Mouse (Mus musculus) lung, embryonic 14.5 days (tissue): ENCODE measurements at regions not wholly inside any gene's neighbourhood (a gene's known extent, or its start where the extent isn't known, plus 50 kb on each side); places are given as distances from the start of the nearest gene placed in this dataset.

Experiments
- ATAC-seq: fragments of 200-750 bp; cut with Nextera tagmentation; 2 replicates; pipeline ENCODE4 v1.8.0; 2017; ENCODE audit warnings: mild to moderate bottlenecking, moderate TSS enrichment, moderate library complexity; ENCODE audit not compliant: insufficient read depth
- DNase-seq: peaks from one replicate; pipeline ENCODE4 v3.0.0-alpha.2; 2015
- H3K27ac ChIP-seq: fragments of 300-500 bp; sonication (generic); 2 replicates; pipeline ENCODE4 v1.5.1; 2014; ENCODE audit warnings: low read depth, mild to moderate bottlenecking, moderate library complexity
- H3K27me3 ChIP-seq: fragments of 300-500 bp; sonication (generic); 2 replicates; pipeline ENCODE4 v1.6.1; 2014; ENCODE audit warnings: low read length, control low read depth; ENCODE audit not compliant: insufficient read depth
- H3K36me3 ChIP-seq: fragments of 300-500 bp; sonication (generic); 2 replicates; pipeline ENCODE4 v1.6.1; 2014; ENCODE audit warnings: control low read depth; ENCODE audit not compliant: insufficient read depth
- H3K4me1 ChIP-seq: fragments of 300-500 bp; sonication (generic); 2 replicates; pipeline ENCODE4 v1.6.1; 2014; ENCODE audit warnings: antibody characterized with exemption, control low read depth; ENCODE audit not compliant: insufficient read depth
- H3K4me2 ChIP-seq: fragments of 300-500 bp; sonication (generic); 2 replicates; pipeline ENCODE4 v1.6.1; 2014; ENCODE audit warnings: mild to moderate bottlenecking
- H3K4me3 ChIP-seq: fragments of 300-500 bp; sonication (generic); 2 replicates; pipeline ENCODE4 v1.5.1; 2014; ENCODE audit warnings: low read depth, low read length
- H3K9ac ChIP-seq: fragments of 300-500 bp; sonication (generic); 2 replicates; pipeline ENCODE4 v1.6.1; 2014
- H3K9me3 ChIP-seq: fragments of 300-500 bp; sonication (generic); 2 replicates; pipeline ENCODE4 v1.6.1; 2016; ENCODE audit warnings: low read depth, low read length, control low read depth
- CTCF ChIP-seq: IDR thresholded peaks from 2 replicates; pipeline ENCODE4 v1.5.1; 2016; ENCODE audit warnings: antibody characterized with exemption, low read depth
- WGBS: fragments of 180-500 bp; shearing (Covaris S2); extraction: QIAGEN DNeasy Blood & Tissue Kit; methylation state at CpG from one replicate; pipeline ENCODE4 v1.1.7; 2014; 5-methylcytosine and 5-hydroxymethylcytosine counted together

- WGBS = 75% methylated on average over 2 of the region's 2 CpGs
- Histone ChIP-seq H3K27ac (no peak overlapping the region), H3K9me3 (no peaks in the 10 kb centered on the region), H3K36me3 (no peaks in the 10 kb centered on the region), H3K4me2 (no peak overlapping the region), H3K27me3 (no peaks in the 10 kb centered on the region), H3K4me3 (no peak overlapping the region), H3K9ac (no peak overlapping the region), H3K4me1 (no peaks in the 10 kb centered on the region)
- DNase-seq (no peak), ATAC-seq (no peak)
- no peak for TF ChIP-seq CTCF
Measured at GRCm38 (mm10) chr11:71658346-71658745, 91.4 kb upstream of the Wscd1 start.

DNA sequence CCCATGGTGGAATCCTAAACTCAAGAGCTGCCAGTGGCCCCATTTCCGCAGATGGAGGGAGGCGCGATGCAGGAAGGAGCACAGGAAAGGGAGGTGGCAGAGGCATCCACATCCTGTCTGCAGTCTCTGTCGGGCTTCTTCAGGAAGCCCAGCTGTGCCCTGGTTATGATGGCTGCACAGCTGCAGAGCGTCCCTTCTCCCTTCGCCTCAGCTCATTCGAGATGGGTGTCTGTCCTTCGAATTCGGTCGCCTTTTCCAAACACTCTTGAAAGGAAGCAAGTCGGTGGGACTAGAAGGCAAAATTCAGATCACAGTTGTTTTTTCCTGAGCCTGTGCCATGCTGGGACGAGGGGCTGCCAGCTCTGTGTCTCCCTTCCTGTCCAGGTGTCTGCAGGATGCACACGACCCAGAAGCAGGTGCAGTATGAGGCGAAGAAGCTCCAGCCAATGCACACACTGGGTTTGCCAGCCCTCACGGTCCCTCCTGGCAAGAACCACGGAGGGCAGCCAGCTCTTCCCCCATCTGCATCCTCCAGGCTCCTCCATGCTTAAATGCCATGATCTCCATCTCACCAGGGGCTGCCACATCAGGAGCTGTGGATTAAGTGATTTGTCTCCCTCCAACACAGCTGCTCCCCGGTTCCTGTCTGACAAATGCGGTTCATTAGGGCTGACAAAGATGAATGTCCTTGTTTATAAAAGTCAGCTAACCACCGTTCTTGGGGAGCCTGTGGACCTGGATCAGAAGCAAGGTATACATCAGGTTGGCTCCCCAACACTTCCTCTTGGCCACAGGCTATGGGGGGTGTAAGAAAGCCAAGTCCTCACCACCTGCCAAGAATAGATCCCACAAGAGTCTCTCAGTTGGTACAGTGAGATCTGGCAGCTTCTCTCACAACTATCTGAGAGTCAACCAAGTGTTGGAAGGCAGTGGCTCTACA lies 79.3 kb upstream of the Wscd1 start:
- ATAC-seq (no peak), DNase-seq (peak; percentile 39)
- TF ChIP-seq CTCF = no peak
- Histone ChIP-seq H3K4me1 (no peaks in the 10 kb centered on the region), H3K4me3 (no peak overlapping the region), H3K27me3 (no peaks in the 10 kb centered on the region), H3K36me3 (no peaks in the 10 kb centered on the region), H3K9me3 (no peaks in the 10 kb centered on the region), H3K9ac (no peak overlapping the region), H3K27ac (no peak overlapping the region), H3K4me2 (no peak overlapping the region)
- 49% methylated on average over 19 of the region's 19 CpGs for WGBS

- DNase-seq = no peak
- no peak overlapping the region for H3K27ac ChIP-seq
- no peaks in the 10 kb centered on the region for H3K36me3 ChIP-seq
- no peak for TF ChIP-seq CTCF
- H3K9ac ChIP-seq = no peak overlapping the region
- no peaks in the 10 kb centered on the region for H3K9me3 ChIP-seq
- 26% methylated on average over 8 of the region's 8 CpGs for WGBS
- H3K4me2 ChIP-seq = no peak overlapping the region
- ATAC-seq = no peak
- no peaks in the 10 kb centered on the region for H3K4me1 ChIP-seq
- H3K4me3 ChIP-seq = no peak overlapping the region
- H3K27me3 ChIP-seq = no peaks in the 10 kb centered on the region
Measured at GRCm38 (mm10) chr11:71672171-71673050, 77.3 kb upstream of the Wscd1 start.

- ATAC-seq (no peak), DNase-seq (peak; percentile 41)
- TF ChIP-seq CTCF = peak; percentile 52
Measured at GRCm38 (mm10) chr11:71674319-71674718, 75.4 kb upstream of the Wscd1 start.

GRCm38 (mm10) chr11:71675714-71676313 lies 73.9 kb upstream of the Wscd1 start:
- Histone ChIP-seq H3K27me3 (no peaks in the 10 kb centered on the region), H3K36me3 (no peaks in the 10 kb centered on the region), H3K9me3 (no peaks in the 10 kb centered on the region), H3K4me1 (no peaks in the 10 kb centered on the region), H3K4me2 (no peak overlapping the region), H3K9ac (no peak overlapping the region), H3K27ac (no peak overlapping the region), H3K4me3 (no peak overlapping the region)
- ATAC-seq (no peak), DNase-seq (no peak)
- no peak for TF ChIP-seq CTCF
- 52% methylated on average over 3 of the region's 3 CpGs for WGBS

More at GRCm38 (mm10) chr11:71674319-71674718, 75.4 kb upstream of the Wscd1 start:
- Histone ChIP-seq H3K4me3 (no peak overlapping the region), H3K27me3 (no peaks in the 10 kb centered on the region), H3K4me1 (no peaks in the 10 kb centered on the region), H3K9me3 (no peaks in the 10 kb centered on the region), H3K9ac (no peak overlapping the region), H3K36me3 (no peaks in the 10 kb centered on the region), H3K4me2 (no peak overlapping the region), H3K27ac (no peak overlapping the region)
- 41% methylated on average over 5 of the region's 5 CpGs for WGBS

DNA sequence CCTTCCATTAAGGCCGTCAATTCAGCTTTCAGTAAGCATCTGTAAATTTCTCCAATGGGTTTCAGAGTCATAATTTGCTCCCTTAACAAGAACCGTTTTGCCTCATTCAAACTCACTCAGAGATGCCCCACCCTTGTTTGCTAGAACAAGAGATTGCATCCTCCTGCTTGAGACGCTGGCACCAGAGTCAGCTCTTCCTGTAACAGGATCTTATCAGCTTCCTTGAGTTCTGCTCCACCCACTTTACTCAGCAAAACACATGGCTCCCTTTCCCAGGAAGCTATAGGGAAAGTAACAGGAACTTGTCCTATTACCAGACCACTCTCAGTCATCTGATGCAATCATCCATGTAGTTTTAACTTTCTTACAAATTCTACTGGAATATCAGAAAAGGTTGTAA lies 52.7 kb upstream of the Wscd1 start:
- H3K4me1 ChIP-seq = no peaks in the 10 kb centered on the region
- H3K27ac ChIP-seq = no peak overlapping the region
- DNase-seq = peak; percentile 2
- H3K4me3 ChIP-seq = no peak overlapping the region
- no peak for ATAC-seq
- 31% methylated on average over 3 of the region's 3 CpGs for WGBS
- H3K9me3 ChIP-seq = no peaks in the 10 kb centered on the region
- TF ChIP-seq CTCF = no peak
- H3K9ac ChIP-seq = no peak overlapping the region
- no peak overlapping the region for H3K4me2 ChIP-seq
- no peaks in the 10 kb centered on the region for H3K36me3 ChIP-seq
- H3K27me3 ChIP-seq = no peaks in the 10 kb centered on the region
